Mouse (Mus musculus) hindbrain, embryonic 13.5 days (tissue): Measurements from ENCODE around the gene Utrn. TPM values are rescaled to one million over a fixed set of nuclear protein-coding genes. Genes with fewer than 3 reads are reported as not detected.
"Not testable (repeated sequence)": the region's sequence is repeated elsewhere in the genome, so short reads cannot be mapped to it uniquely, and the experiment has no call there.

Experiments
- ATAC-seq: fragments of 200-750 bp; cut with Nextera tagmentation; 2 replicates; pipeline ENCODE4 v1.8.0; 2017; ENCODE audit warnings: moderate TSS enrichment; ENCODE audit not compliant: low FRiP score
- H3K27ac ChIP-seq: fragments of 300-500 bp; sonication (generic); 2 replicates; pipeline ENCODE4 v1.5.1; 2015; ENCODE audit warnings: inconsistent platforms, mild to moderate bottlenecking, moderate library complexity
- H3K27me3 ChIP-seq: fragments of 300-500 bp; sonication (generic); 2 replicates; pipeline ENCODE4 v1.6.1; 2015; ENCODE audit warnings: mild to moderate bottlenecking, inconsistent platforms
- H3K36me3 ChIP-seq: fragments of 300-500 bp; sonication (generic); 2 replicates; pipeline ENCODE4 v1.6.1; 2015; ENCODE audit warnings: mild to moderate bottlenecking, inconsistent platforms
- H3K4me1 ChIP-seq: fragments of 300-500 bp; sonication (generic); replicated peaks from 2 replicates; pipeline ENCODE4 v1.6.1; 2015; ENCODE audit warnings: inconsistent platforms
- H3K4me2 ChIP-seq: fragments of 300-500 bp; sonication (generic); 2 replicates; pipeline ENCODE4 v1.6.1; 2015; ENCODE audit warnings: inconsistent platforms, mild to moderate bottlenecking, moderate library complexity
- H3K4me3 ChIP-seq: fragments of 300-500 bp; sonication (generic); 2 replicates; pipeline ENCODE4 v1.5.1; 2015; ENCODE audit warnings: mild to moderate bottlenecking, inconsistent platforms
- H3K9ac ChIP-seq: fragments of 300-500 bp; sonication (generic); 2 replicates; pipeline ENCODE4 v1.6.1; 2015; ENCODE audit warnings: mild to moderate bottlenecking, inconsistent platforms
- H3K9me3 ChIP-seq: fragments of 300-500 bp; sonication (generic); 2 replicates; pipeline ENCODE4 v1.6.1; 2016; ENCODE audit warnings: inconsistent platforms
- WGBS: fragments of 180-500 bp; shearing (Covaris S2); methylation state at CpG from one replicate; pipeline ENCODE4 v1.1.7; 2015; 5-methylcytosine and 5-hydroxymethylcytosine counted together
- polyA plus RNA-seq: library from polyadenylated mRNA; unstranded; fragments of >200 nt; fragmentation: Nextera tagmentation; extraction: Ambion mirVana; gene quantifications from 2 replicates; pipeline ENCODE4 v1.2.1, GENCODE M21; 2015

The Utrn gene
- polyA plus RNA-seq, 1 experiment from 2014 or later = 31.4 TPM

GRCm38 (mm10) chr10:12618397-12618796 is 250.8 kb downstream of the Utrn start:
- no peak for ATAC-seq
- Histone ChIP-seq H3K36me3 (no peaks in the 10 kb centered on the region), H3K4me1 (peaks cover 9% of the 10 kb centered on the region; the same call in 1 of the 2 replicates), H3K4me2 (no peak overlapping the region), H3K27ac (no peak overlapping the region), H3K9ac (no peak overlapping the region), H3K27me3 (no peaks in the 10 kb centered on the region), H3K4me3 (no peak overlapping the region), H3K9me3 (no peaks in the 10 kb centered on the region)
- 81% methylated on average over 3 of the region's 3 CpGs for WGBS

GRCm38 (mm10) chr10:12615723-12616122 is 253.4 kb downstream of the Utrn start:
- Histone ChIP-seq H3K27me3 (no peaks in the 10 kb centered on the region), H3K9ac (no peak overlapping the region), H3K27ac (no peak overlapping the region), H3K4me1 (peaks cover 13% of the 10 kb centered on the region; the same call in 1 of the 2 replicates), H3K36me3 (no peaks in the 10 kb centered on the region), H3K9me3 (no peaks in the 10 kb centered on the region), H3K4me2 (peak overlapping the region; percentile 69; the same call in 1 of the 2 replicates), H3K4me3 (no peak overlapping the region)
- no peak for ATAC-seq
- WGBS = 42% methylated on average over 3 of the region's 3 CpGs

GRCm38 (mm10) chr10:12614465-12615199 is 254.5 kb downstream of the Utrn start:
- 3% methylated on average over 22 of the region's 22 CpGs for WGBS
- Histone ChIP-seq H3K27ac (peak overlapping the region; percentile 62), H3K4me1 (peaks cover 13% of the 10 kb centered on the region; the same call in 1 of the 2 replicates), H3K4me2 (peak overlapping the region; percentile 69), H3K27me3 (no peaks in the 10 kb centered on the region), H3K4me3 (peak overlapping the region; percentile 48), H3K9ac (peak overlapping the region; percentile 79), H3K36me3 (no peaks in the 10 kb centered on the region), H3K9me3 (no peaks in the 10 kb centered on the region)
- peak; percentile 76 for ATAC-seq

DNA sequence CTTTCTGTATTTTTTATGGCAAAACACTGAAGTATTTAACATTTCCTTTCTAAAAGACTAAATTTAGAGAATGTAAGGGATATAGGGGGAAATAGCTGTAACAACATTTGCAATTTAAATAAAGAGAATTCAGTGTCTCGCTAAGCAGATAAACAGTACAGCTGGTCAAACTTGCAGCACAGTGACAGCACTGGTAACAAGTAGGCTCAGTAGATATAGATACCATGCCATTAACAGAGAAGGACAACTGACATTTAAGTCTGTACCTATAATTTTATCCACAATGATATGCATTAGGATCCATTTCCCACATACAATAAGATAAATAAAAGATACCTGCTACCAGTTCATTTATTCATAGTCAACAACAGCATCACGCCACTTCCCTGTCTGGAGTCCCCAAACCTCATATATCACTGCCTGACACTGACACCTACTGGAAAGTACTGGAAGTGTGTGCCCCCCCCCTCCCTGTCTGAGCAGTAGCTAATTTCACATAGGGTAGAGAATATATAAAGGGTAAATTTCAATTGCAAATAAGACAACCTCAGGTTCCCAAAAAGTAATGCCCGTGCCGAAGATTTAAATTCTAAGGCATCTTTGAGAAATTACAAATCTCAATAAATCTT is 256.8 kb downstream of the Utrn start:
- Histone ChIP-seq H3K4me1 (peaks cover 13% of the 10 kb centered on the region; the same call in 1 of the 2 replicates), H3K27ac (no peak overlapping the region), H3K9me3 (no peaks in the 10 kb centered on the region), H3K4me3 (peak overlapping the region; percentile 19), H3K27me3 (no peaks in the 10 kb centered on the region), H3K36me3 (no peaks in the 10 kb centered on the region), H3K4me2 (peak overlapping the region; percentile 36), H3K9ac (no peak overlapping the region)
- 18% methylated on average over 4 of the region's 4 CpGs for WGBS
- ATAC-seq = peak; percentile 87

DNA sequence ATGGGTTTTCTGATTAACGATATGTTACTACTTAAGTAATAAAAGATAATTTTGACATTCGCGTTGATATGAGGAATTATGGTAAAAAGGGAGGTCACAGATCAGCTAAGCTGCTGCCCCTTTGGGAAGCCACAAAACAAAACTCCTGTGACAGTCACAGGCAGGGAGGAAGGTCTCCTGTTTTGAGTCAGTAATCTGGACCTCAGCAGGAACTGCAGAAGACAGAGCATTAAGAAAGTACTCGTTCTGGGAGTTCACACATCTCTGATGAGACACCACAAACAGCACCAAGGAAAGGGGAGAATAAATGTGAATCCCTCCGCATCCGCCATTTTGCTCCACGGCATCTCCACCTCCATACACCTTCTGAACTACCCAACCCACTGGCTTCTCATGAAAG is 259.3 kb downstream of the Utrn start:
- no peak for ATAC-seq
- Histone ChIP-seq H3K4me2 (no peak overlapping the region), H3K27ac (no peak overlapping the region), H3K9me3 (no peaks in the 10 kb centered on the region), H3K27me3 (no peaks in the 10 kb centered on the region), H3K36me3 (no peaks in the 10 kb centered on the region), H3K9ac (no peak overlapping the region), H3K4me3 (no peak overlapping the region), H3K4me1 (peaks cover 5% of the 10 kb centered on the region; the same call in 1 of the 2 replicates)
- WGBS = 84% methylated on average over 7 of the region's 7 CpGs

DNA sequence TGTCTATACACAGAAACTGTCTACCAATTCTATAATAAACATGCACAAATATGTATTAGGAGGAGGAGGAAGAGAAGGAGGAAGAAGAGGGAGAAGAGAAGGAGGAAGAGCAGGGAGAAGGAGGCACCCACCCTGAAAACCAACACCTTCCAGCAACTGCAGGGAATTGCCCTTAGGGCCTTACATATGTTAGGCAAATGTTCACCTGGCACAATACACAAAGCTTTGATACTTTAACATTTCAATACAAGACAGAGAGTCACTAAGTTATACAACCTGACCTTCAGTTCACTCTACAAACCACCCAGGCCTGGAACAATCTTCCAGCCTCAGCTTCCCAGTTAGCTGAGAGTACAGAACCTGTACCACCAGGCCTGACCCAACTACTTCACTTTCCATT is 260.5 kb downstream of the Utrn start:
- Histone ChIP-seq H3K9me3 (no peaks in the 10 kb centered on the region), H3K9ac (no peak overlapping the region), H3K36me3 (no peaks in the 10 kb centered on the region), H3K27me3 (no peaks in the 10 kb centered on the region), H3K4me3 (no peak overlapping the region), H3K4me1 (0 out of 2 replicates have a peak, but pooled peaks cover 4% of the 10 kb centered on the region), H3K27ac (no peak overlapping the region), H3K4me2 (no peak overlapping the region)
- no peak for ATAC-seq

DNA sequence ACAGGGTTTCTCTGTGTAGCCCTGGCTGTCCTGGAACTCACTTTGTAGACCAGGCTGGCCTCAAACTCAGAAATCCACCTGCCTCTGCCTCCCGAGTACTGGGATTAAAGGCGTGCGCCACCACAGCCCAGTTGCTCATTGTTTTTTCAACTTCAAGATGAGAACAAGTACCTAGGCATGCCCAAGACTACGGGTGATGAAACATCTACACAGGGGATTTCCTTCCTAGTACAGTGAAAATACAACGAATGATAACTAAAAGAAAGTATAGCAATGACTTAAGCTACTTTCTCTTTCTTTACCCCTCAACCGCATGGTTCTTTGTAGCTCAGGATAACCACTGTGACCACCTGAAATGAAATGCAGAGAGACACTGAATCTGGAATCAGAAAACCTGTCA is 262.0 kb downstream of the Utrn start:
- not testable (repeated sequence) for H3K9me3 ChIP-seq, H3K9ac ChIP-seq, H3K36me3 ChIP-seq, H3K4me3 ChIP-seq, ATAC-seq, H3K27ac ChIP-seq, H3K4me1 ChIP-seq, H3K4me2 ChIP-seq, H3K27me3 ChIP-seq
- WGBS = 94% methylated on average over 6 of the region's 6 CpGs

GRCm38 (mm10) chr10:12595379-12595778 is 273.8 kb downstream of the Utrn start:
- 12% methylated on average over 2 of the region's 2 CpGs for WGBS
- Histone ChIP-seq H3K36me3 (no peaks in the 10 kb centered on the region), H3K9ac (no peak overlapping the region), H3K4me2 (no peak overlapping the region), H3K4me3 (no peak overlapping the region), H3K4me1 (no peaks in the 10 kb centered on the region), H3K27me3 (no peaks in the 10 kb centered on the region), H3K27ac (no peak overlapping the region), H3K9me3 (no peaks in the 10 kb centered on the region)
- ATAC-seq = no peak

GRCm38 (mm10) chr10:12594958-12595357 is 274.2 kb downstream of the Utrn start:
- ATAC-seq = no peak
- WGBS = 80% methylated on average over 8 of the region's 8 CpGs
- no peak overlapping the region for H3K4me3 ChIP-seq
- no peak overlapping the region for H3K27ac ChIP-seq
- no peak overlapping the region for H3K4me2 ChIP-seq
- no peaks in the 10 kb centered on the region for H3K9me3 ChIP-seq
- no peaks in the 10 kb centered on the region for H3K36me3 ChIP-seq
- no peaks in the 10 kb centered on the region for H3K27me3 ChIP-seq
- no peak overlapping the region for H3K9ac ChIP-seq
- no peaks in the 10 kb centered on the region for H3K4me1 ChIP-seq

GRCm38 (mm10) chr10:12593071-12593470 is 276.1 kb downstream of the Utrn start:
- Histone ChIP-seq H3K9ac (no peak overlapping the region), H3K9me3 (no peaks in the 10 kb centered on the region)

GRCm38 (mm10) chr10:12591946-12592345 is 277.2 kb downstream of the Utrn start:
- no peaks in the 10 kb centered on the region for H3K36me3 ChIP-seq
- H3K4me1 ChIP-seq = peaks cover 6% of the 10 kb centered on the region; the same call in 1 of the 2 replicates
- H3K9me3 ChIP-seq = no peaks in the 10 kb centered on the region
- no peak overlapping the region for H3K27ac ChIP-seq
- H3K27me3 ChIP-seq = no peaks in the 10 kb centered on the region
- no peak overlapping the region for H3K4me3 ChIP-seq
- H3K4me2 ChIP-seq = no peak overlapping the region
- no peak for ATAC-seq
- WGBS = 62% methylated on average over 5 of the region's 5 CpGs
- no peak overlapping the region for H3K9ac ChIP-seq

More at GRCm38 (mm10) chr10:12593071-12593470, 276.1 kb downstream of the Utrn start:
- Histone ChIP-seq H3K36me3 (no peaks in the 10 kb centered on the region), H3K4me1 (no peaks in the 10 kb centered on the region), H3K27ac (no peak overlapping the region), H3K4me2 (no peak overlapping the region), H3K4me3 (no peak overlapping the region), H3K27me3 (no peaks in the 10 kb centered on the region)
- no peak for ATAC-seq

GRCm38 (mm10) chr10:12588051-12588450 is 281.1 kb downstream of the Utrn start:
- Histone ChIP-seq H3K27ac (no peak overlapping the region), H3K36me3 (no peaks in the 10 kb centered on the region), H3K9ac (no peak overlapping the region), H3K9me3 (no peaks in the 10 kb centered on the region), H3K27me3 (no peaks in the 10 kb centered on the region), H3K4me2 (no peak overlapping the region), H3K4me1 (peaks cover 6% of the 10 kb centered on the region; the same call in 1 of the 2 replicates), H3K4me3 (no peak overlapping the region)
- no peak for ATAC-seq
- WGBS = 78% methylated on average over 7 of the region's 7 CpGs

DNA sequence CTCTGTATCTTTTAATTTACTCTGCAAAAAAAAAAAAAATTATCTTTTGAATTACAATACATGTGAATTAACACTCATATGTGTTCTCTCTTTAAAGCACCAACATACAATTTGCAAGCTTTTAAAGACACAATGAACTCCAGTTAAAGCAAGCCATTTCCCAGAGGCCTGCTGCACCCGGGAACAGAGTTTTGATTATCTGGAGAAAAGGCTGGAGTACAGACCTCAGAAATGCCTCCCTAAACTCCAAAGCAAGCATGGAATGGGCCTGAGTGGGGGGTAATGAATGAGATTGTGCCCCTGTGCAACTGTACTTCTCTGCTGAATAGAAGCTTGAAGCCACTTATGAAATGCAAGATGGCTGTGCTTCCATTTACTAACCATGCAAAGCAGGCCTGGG is 281.8 kb downstream of the Utrn start:
- no peak overlapping the region for H3K4me2 ChIP-seq
- no peaks in the 10 kb centered on the region for H3K9me3 ChIP-seq
- H3K27me3 ChIP-seq = no peaks in the 10 kb centered on the region
- H3K4me3 ChIP-seq = no peak overlapping the region
- no peak for ATAC-seq
- peaks cover 6% of the 10 kb centered on the region; the same call in 1 of the 2 replicates for H3K4me1 ChIP-seq
- 61% methylated on average over 1 of the region's 1 CpGs for WGBS
- H3K36me3 ChIP-seq = no peaks in the 10 kb centered on the region
- H3K27ac ChIP-seq = peak overlapping the region; percentile 55; the same call in 1 of the 2 replicates
- H3K9ac ChIP-seq = no peak overlapping the region
